Mouse (Mus musculus): Measurements from ENCODE around the gene Tsg101. TPM values are rescaled to one million over a fixed set of nuclear protein-coding genes. Genes with fewer than 3 reads are reported as not detected.

Gene Tsg101
- total RNA-seq, 2 experiments from 2014 or later = 50.2 to 57.1 TPM

Other genes starting within 250 kb of the Tsg101 start
- 1 to 10 TPM in 1 of 2 experiments, under 1 TPM in 1; 0.47 to 1.0 TPM for gene Tph1, start 247.4 kb downstream of the Tsg101 start, total RNA-seq (2021)
- 1 to 10 TPM; 4.9 to 7.0 TPM for gene Saal1, start 209.3 kb downstream of the Tsg101 start, total RNA-seq (2021)
- gene Saa3, start 204.3 kb downstream of the Tsg101 start, total RNA-seq (2021) = not detected
- not detected for gene Saa4, start 187.4 kb downstream of the Tsg101 start, total RNA-seq (2021)
- gene Saa1, start 177.0 kb downstream of the Tsg101 start, total RNA-seq (2021) = under 1 TPM in 1 of 2 experiments, not detected in 1; 0.70 TPM
- not detected for gene Saa2, start 168.2 kb downstream of the Tsg101 start, total RNA-seq (2021)
- 10 to 100 TPM; 12.1 to 16.0 TPM for gene Hps5, start 123.9 kb downstream of the Tsg101 start, total RNA-seq (2021)
- 10 to 100 TPM; 18.3 to 23.4 TPM for gene Gtf2h1, start 123.9 kb downstream of the Tsg101 start, total RNA-seq (2021)
- 1,000 to 10,000 TPM; 1,967 to 2,342 TPM for gene Ldha, start 78.5 kb downstream of the Tsg101 start, total RNA-seq (2021)
- not detected for gene Ldhc, start 58.8 kb downstream of the Tsg101 start, total RNA-seq (2021)
- gene Uevld, start 38.6 kb upstream of the Tsg101 start, total RNA-seq (2021) = 10 to 100 TPM; 11.5 to 14.9 TPM
- gene Gm9999, start 63.6 kb upstream of the Tsg101 start, total RNA-seq (2021) = not detected
- gene Spty2d1, start 88.4 kb upstream of the Tsg101 start, total RNA-seq (2021) = 10 to 100 TPM in 1 of 2 experiments, 1 to 10 TPM in 1; 9.9 to 13.1 TPM
- gene Tmem86a, start 130.6 kb upstream of the Tsg101 start, total RNA-seq (2021) = 1 to 10 TPM; 8.2 to 9.0 TPM
- under 1 TPM in 1 of 2 experiments, not detected in 1; 0.20 TPM for gene Ptpn5, start 213.7 kb upstream of the Tsg101 start, total RNA-seq (2021)